Mouse (Mus musculus) hindbrain, embryonic 10.5 days (tissue): ENCODE data around the gene Stim1. TPM values are rescaled to one million over a fixed set of nuclear protein-coding genes. Genes with fewer than 3 reads are reported as not detected.
A peak's percentile ranks its signal among the peaks of the same experiment; 100 is the strongest.

Experiments
- DNase-seq: peaks from one replicate; pipeline ENCODE4 v3.0.0-alpha.2; 2017; ENCODE audit warnings: low spot score
- H3K27ac ChIP-seq: fragments of 300-500 bp; sonication (generic); 2 replicates; pipeline ENCODE4 v1.5.1; 2016; ENCODE audit warnings: mild to moderate bottlenecking, moderate library complexity
- H3K27me3 ChIP-seq: fragments of 300-500 bp; sonication (generic); 2 replicates; pipeline ENCODE4 v1.6.1; 2016; ENCODE audit warnings: mild to moderate bottlenecking; ENCODE audit not compliant: poor library complexity, insufficient read depth, severe bottlenecking
- H3K36me3 ChIP-seq: fragments of 300-500 bp; sonication (generic); 2 replicates; pipeline ENCODE4 v1.6.1; 2016; ENCODE audit warnings: mild to moderate bottlenecking, moderate library complexity
- H3K4me1 ChIP-seq: fragments of 300-500 bp; sonication (generic); replicated peaks from 2 replicates; pipeline ENCODE4 v1.6.1; 2016; ENCODE audit warnings: mild to moderate bottlenecking
- H3K4me3 ChIP-seq: fragments of 300-500 bp; sonication (generic); 2 replicates; pipeline ENCODE4 v1.5.1; 2016; ENCODE audit warnings: mild to moderate bottlenecking, moderate library complexity
- H3K9me3 ChIP-seq: fragments of 300-500 bp; sonication (generic); 2 replicates; pipeline ENCODE4 v1.6.1; 2016; ENCODE audit warnings: mild to moderate bottlenecking, moderate library complexity
- WGBS: fragments of 180-500 bp; shearing (Covaris S2); methylation state at CpG from one replicate; pipeline ENCODE4 v1.1.7; 2016; 5-methylcytosine and 5-hydroxymethylcytosine counted together
- polyA plus RNA-seq: library from polyadenylated mRNA; unstranded; fragments of >200 nt; fragmentation: Nextera tagmentation; extraction: Ambion mirVana; gene quantifications from 2 replicates; pipeline ENCODE4 v1.2.1, GENCODE M21; 2016

The Stim1 gene
- polyA plus RNA-seq, 1 experiment from 2014 or later = 8.9 TPM

DNA sequence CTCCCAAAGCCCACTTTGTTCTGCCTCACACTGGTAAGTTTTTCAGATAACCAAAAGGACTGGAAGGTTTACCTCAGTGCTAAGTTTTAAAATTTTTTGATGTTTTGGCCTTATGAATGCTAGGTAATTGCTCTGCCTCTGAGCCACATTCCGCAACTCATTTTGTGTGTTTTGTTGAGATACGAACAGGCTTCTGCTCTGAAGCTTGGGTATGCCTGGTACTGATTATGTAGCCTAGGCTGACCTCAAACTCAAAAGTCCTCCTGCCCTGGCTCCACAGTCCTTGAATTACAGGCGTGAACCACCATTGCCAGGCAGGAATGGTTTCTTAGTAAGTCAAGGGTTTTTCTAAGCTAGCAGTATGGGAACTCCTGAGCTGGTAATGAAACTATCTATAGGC, 90.5 kb downstream of the Stim1 start:
- Histone ChIP-seq H3K36me3 (no peaks in the 10 kb centered on the region), H3K27me3 (no peaks in the 10 kb centered on the region), H3K9me3 (no peaks in the 10 kb centered on the region), H3K4me3 (no peak overlapping the region), H3K4me1 (no peaks in the 10 kb centered on the region), H3K27ac (no peak overlapping the region)
- no peak for DNase-seq
- 92% methylated on average over 3 of the region's 3 CpGs for WGBS

DNA sequence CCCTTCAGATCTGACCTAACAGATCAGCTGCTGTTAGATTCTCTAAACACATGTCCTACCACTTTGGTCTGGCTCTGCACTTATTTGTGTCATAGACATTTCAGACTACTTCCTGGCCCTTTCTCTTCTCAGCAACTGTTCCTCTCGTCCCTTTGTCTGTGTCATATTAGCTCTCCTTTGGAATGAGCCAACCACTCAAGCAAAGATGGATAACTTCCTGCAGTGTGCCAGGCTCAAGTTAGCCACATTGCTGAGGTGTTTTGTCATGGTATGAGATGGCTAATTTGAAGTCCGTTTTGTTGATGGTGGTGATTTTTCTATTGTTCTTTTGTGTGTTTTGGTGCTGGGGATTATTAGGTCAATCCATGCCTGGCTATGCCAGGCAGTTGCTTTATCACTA, 93.7 kb downstream of the Stim1 start:
- DNase-seq = no peak
- Histone ChIP-seq H3K4me3 (no peak overlapping the region), H3K27ac (no peak overlapping the region), H3K36me3 (no peaks in the 10 kb centered on the region), H3K4me1 (no peaks in the 10 kb centered on the region), H3K27me3 (no peaks in the 10 kb centered on the region), H3K9me3 (no peaks in the 10 kb centered on the region)
- WGBS = 63% methylated on average over 2 of the region's 2 CpGs

DNA sequence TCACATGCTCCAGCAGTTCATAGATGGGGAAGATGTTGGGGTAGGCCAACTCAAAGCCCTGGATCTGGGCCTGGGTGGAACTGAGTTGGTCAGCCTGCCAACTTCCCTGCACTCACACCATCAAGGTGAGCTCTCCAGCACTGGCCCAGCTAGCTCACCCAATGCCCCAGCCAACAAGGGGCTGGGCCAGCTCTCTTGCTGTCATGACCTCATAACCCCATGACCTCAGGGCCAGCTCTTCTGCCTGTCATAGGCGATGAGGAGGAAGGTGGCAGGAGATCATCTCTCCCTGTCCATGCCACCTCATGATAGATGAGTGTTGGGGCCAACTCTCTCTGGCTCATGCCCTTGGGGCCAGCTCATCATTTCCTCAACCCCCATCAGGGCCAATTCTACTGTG, 96.2 kb downstream of the Stim1 start:
- no peak overlapping the region for H3K27ac ChIP-seq
- no peaks in the 10 kb centered on the region for H3K27me3 ChIP-seq
- no peaks in the 10 kb centered on the region for H3K9me3 ChIP-seq
- 73% methylated on average over 1 of the region's 1 CpGs for WGBS
- no peak overlapping the region for H3K4me3 ChIP-seq
- no peaks in the 10 kb centered on the region for H3K36me3 ChIP-seq
- no peak for DNase-seq
- H3K4me1 ChIP-seq = no peaks in the 10 kb centered on the region

DNA sequence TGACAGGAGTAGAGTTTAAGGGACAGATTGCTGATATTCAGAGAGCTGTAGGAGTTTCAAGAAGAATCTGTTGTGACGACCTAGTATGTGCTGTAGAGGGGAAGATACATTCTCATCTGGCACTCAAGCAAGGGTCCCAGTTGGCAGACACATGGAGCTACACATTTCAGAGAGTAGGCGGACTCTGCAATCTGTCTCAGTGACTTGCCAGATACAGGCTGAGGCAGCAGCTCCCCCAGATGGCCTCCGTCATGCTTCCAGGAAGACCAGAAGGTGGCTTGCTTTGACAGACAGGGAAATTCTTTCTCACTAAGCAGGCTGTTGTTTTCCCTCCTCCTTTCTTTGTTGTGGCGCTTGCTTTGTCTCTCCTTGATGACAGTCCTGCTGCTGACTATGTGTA, 102.1 kb downstream of the Stim1 start:
- Histone ChIP-seq H3K27ac (no peak overlapping the region), H3K27me3 (no peaks in the 10 kb centered on the region), H3K9me3 (no peaks in the 10 kb centered on the region), H3K4me1 (0 out of 2 replicates have a peak, but pooled peaks cover 2% of the 10 kb centered on the region), H3K4me3 (no peak overlapping the region), H3K36me3 (no peaks in the 10 kb centered on the region)
- DNase-seq = peak; percentile 13
- WGBS = 41% methylated on average over 4 of the region's 4 CpGs

DNA sequence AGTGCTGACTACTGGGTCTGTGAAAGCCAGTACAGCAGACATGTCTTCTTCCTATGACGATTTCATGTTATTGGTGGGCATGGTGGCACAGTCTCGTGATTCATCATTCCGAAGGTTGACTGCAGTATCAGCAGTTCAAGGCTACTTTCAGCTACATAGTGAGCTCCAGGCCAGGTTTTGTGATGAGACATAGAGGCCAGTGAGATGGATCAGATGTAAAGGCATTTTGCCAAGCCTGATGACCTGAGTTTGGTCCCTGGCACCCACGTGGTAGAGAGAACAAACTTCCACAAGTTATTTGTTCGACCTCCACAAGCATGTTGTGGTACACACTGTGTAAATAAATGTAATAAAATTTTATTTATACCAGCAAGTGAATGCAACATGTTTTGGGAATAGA, 102.9 kb downstream of the Stim1 start:
- no peak overlapping the region for H3K4me3 ChIP-seq
- H3K9me3 ChIP-seq = no peaks in the 10 kb centered on the region
- H3K27me3 ChIP-seq = no peaks in the 10 kb centered on the region
- no peak for DNase-seq
- no peak overlapping the region for H3K27ac ChIP-seq
- 92% methylated on average over 5 of the region's 5 CpGs for WGBS
- H3K4me1 ChIP-seq = 0 out of 2 replicates have a peak, but pooled peaks cover 2% of the 10 kb centered on the region
- H3K36me3 ChIP-seq = no peaks in the 10 kb centered on the region

DNA sequence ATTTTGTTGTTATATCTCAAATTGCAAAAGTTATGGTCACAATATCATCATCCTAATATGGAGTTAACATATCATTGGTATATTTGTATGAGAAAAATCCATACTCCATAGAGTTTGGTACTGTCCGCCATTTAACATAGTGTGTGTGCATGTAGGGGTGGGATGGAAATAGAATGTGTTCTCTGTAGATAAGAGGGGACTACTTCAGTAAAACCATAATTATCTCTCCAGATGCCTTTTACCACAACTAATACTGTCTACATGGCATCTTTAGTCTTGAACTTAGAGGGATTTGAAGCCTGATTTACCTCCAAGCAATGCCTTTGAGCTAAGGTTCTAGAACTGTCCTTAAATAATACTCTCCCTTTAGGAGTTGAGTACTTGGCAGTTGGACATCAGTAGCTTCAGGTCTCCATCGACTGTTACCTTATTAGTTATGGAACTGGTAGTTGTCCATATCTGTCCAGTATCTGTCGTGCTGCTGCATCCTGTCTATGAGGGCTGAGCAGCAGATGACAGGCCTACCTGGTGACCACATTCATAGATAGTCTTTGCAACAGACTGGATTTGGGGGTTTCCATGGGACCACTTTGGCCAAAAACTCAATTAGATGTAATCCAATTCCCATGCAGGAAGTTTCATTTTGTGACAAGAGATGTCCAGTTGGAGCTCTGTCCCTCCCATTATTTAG, 105.9 kb downstream of the Stim1 start:
- Histone ChIP-seq H3K27me3 (no peaks in the 10 kb centered on the region), H3K9me3 (no peaks in the 10 kb centered on the region), H3K27ac (no peak overlapping the region), H3K4me1 (0 out of 2 replicates have a peak, but pooled peaks cover 2% of the 10 kb centered on the region), H3K36me3 (no peaks in the 10 kb centered on the region), H3K4me3 (no peak overlapping the region)
- no peak for DNase-seq
- WGBS = 91% methylated on average over 3 of the region's 3 CpGs

DNA sequence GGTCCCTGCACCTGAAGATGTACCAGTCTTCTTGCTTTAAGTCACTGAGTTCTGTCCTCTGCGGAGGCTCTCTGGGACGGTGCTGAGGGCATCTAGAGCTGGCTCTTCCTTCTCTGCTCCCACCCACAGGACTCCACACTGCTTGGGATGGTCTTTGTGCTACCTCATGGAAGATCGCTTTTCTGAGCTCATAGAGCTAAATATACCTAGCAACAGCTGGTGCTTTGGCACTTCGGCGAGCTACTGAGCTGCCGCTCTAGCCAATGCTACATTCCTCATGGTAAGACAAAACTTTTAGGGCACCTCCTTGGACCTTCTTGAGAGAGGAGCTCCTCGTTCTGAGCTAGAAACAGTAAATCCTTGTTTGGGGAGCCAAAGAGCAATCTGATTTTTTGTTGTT, 115.6 kb downstream of the Stim1 start:
- Histone ChIP-seq H3K36me3 (no peaks in the 10 kb centered on the region), H3K27ac (no peak overlapping the region), H3K4me1 (no peaks in the 10 kb centered on the region), H3K9me3 (no peaks in the 10 kb centered on the region), H3K27me3 (no peaks in the 10 kb centered on the region), H3K4me3 (no peak overlapping the region)
- no peak for DNase-seq
- WGBS = 90% methylated on average over 7 of the region's 7 CpGs

DNA sequence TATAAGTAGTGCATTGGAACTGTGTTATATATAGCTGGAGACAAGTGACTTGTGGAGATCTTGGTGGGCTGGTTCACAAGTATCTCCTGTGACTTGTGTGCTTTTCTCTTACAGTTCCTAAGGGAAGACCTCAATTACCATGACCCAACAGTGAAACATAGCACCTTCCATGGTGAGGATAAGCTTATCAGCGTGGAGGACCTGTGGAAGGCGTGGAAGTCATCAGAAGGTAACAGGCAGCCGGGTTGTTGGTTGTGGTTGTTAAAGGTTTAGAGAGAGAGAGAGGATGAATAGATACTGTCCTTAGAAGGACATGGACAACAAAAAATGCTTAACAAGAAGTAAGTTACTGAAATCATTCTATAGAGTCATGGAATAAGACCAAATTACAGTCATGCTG, 118.4 kb downstream of the Stim1 start:
- no peak for DNase-seq
- Histone ChIP-seq H3K9me3 (no peaks in the 10 kb centered on the region), H3K4me1 (no peaks in the 10 kb centered on the region), H3K36me3 (no peaks in the 10 kb centered on the region), H3K4me3 (no peak overlapping the region), H3K27me3 (no peaks in the 10 kb centered on the region), H3K27ac (no peak overlapping the region)
- WGBS = 90% methylated on average over 3 of the region's 3 CpGs

DNA sequence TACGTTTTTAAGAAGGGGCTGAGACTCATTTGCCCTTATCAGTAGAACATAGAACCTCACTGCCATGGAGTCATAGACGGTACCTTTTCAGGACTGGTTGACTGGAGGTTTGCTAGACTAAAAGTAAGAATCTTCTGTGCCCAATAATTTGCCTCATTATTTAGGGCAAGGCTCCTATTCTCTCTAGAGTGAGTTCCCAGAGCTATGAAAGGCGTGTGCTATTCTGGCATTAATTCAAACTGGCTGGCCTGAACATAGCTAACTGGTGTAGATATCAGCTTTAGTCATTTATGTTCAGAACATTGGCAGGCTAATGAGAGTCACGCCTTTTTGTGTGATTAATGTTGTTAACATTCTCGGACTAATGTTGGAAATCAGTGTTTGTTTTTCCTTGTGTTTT, 121.5 kb downstream of the Stim1 start:
- Histone ChIP-seq H3K4me1 (no peaks in the 10 kb centered on the region), H3K27me3 (no peaks in the 10 kb centered on the region), H3K4me3 (no peak overlapping the region), H3K27ac (no peak overlapping the region), H3K9me3 (no peaks in the 10 kb centered on the region), H3K36me3 (no peaks in the 10 kb centered on the region)
- DNase-seq = no peak
- 84% methylated on average over 5 of the region's 5 CpGs for WGBS

DNA sequence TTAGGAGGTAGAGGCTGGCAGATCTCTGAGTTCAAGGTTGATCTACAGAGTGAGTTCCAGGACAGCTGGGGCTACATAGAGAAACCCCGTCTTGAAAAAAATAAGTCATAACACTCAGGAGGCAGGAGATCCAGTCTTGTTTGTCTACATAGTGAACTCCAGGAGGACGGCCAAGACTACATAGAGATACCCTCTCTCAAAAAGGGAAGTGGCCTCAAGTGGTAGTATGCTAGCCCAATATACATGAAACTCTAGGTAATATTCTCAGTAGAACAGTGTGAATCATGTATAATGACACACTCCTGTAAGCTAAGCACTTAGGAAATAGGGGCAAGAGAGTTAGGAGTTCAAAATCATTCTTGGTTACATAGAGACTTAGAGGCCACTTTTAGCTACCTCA, 126.3 kb downstream of the Stim1 start:
- Histone ChIP-seq H3K27me3 (no peaks in the 10 kb centered on the region), H3K36me3 (no peaks in the 10 kb centered on the region), H3K9me3 (no peaks in the 10 kb centered on the region), H3K4me1 (no peaks in the 10 kb centered on the region), H3K4me3 (no peak overlapping the region), H3K27ac (no peak overlapping the region)
- 93% methylated on average over 2 of the region's 2 CpGs for WGBS
- DNase-seq = no peak

DNA sequence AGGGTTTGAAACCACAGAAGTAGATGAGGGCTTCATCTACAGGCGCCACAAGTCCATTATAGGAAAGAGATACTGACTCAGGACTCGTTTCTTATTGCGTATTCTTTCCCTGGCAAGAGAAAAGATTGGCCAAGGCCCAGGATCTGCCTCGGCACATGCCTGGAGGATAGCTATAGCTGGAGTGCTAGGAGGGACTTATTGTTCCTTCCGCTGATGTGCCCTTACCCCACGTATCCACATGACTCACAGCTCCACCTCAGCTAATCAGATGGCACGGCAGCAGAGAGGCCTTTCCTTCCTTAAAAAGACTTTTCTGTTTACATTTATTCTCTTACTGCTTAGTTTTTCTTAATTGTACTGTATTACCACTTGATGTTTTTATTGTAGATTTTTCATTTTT, 128.3 kb downstream of the Stim1 start:
- H3K27ac ChIP-seq = no peak overlapping the region
- no peaks in the 10 kb centered on the region for H3K36me3 ChIP-seq
- no peak for DNase-seq
- no peaks in the 10 kb centered on the region for H3K9me3 ChIP-seq
- H3K4me1 ChIP-seq = no peaks in the 10 kb centered on the region
- H3K4me3 ChIP-seq = no peak overlapping the region
- WGBS = 90% methylated on average over 7 of the region's 7 CpGs
- H3K27me3 ChIP-seq = no peaks in the 10 kb centered on the region

DNA sequence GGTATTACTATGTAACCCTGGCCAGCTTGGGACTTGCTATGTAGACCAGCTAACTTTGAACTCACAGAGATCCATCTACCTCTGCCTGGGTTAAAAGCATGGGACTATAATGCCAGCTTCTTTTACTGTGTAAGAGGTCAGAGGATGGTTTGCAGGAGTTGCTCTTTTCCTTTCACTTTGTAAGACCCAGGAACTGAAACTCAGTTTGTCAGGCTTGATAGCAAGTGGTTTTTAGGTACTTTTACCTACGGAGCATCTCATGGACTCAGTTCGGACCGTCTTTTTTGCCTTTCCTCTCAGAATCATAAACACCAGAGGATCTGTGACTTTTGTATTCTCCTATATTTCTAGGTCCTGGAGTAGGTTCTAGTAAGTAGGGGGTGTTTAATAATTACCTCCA, 128.7 kb downstream of the Stim1 start:
- Histone ChIP-seq H3K4me3 (no peak overlapping the region), H3K36me3 (no peaks in the 10 kb centered on the region), H3K4me1 (no peaks in the 10 kb centered on the region), H3K27ac (no peak overlapping the region), H3K9me3 (no peaks in the 10 kb centered on the region), H3K27me3 (no peaks in the 10 kb centered on the region)
- WGBS = 96% methylated on average over 3 of the region's 3 CpGs
- no peak for DNase-seq

DNA sequence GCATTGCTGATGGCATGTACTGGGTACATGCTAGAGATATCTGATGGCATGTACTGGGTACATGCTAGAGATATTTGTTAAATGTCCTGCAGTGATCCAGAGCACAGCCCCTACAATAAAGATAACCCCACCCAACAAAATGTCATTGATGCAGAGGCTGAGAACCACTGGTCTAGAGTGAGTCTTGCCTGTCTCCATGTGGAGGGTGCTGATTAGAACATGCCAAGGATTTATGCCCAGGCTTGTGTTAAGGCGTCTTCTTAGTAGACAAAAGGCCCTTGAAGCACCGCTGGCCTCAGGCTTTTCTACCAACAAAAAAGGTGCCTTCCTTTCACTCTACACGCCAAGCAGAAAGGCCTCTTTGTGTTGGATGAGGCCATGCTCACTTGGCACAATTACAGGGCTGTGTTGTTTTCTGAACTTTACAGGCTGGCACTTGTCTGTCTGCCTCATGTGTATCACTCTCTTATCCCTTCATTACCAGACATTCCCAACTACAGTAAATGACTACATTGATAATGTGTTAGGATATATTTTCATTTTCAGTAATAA, 131.7 kb downstream of the Stim1 start:
- H3K36me3 ChIP-seq = no peaks in the 10 kb centered on the region
- no peak overlapping the region for H3K27ac ChIP-seq
- DNase-seq = peak; percentile 9
- no peaks in the 10 kb centered on the region for H3K4me1 ChIP-seq
- no peaks in the 10 kb centered on the region for H3K27me3 ChIP-seq
- no peaks in the 10 kb centered on the region for H3K9me3 ChIP-seq
- no peak overlapping the region for H3K4me3 ChIP-seq
- WGBS = 54% methylated on average over 3 of the region's 3 CpGs

DNA sequence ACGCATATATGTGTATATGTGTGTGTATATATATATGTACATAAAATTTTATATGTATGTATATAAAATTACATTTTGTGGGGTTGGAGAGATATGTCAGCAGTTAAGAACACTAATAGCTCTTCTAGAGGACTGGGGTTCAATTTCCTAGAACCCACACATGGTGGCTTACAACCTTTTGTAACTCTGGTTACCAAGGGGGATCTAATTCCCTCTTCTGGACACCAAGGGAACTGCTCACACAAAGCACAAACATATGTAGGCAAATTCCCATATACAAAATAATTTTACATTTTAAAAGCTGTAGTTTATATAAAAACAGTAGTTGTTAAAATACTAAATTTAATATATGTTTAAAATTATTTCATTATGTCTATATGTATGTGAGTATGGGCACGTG, 136.5 kb downstream of the Stim1 start:
- Histone ChIP-seq H3K36me3 (no peaks in the 10 kb centered on the region), H3K4me3 (no peak overlapping the region), H3K27me3 (no peaks in the 10 kb centered on the region), H3K27ac (no peak overlapping the region), H3K9me3 (no peaks in the 10 kb centered on the region), H3K4me1 (no peaks in the 10 kb centered on the region)
- 89% methylated on average over 2 of the region's 2 CpGs for WGBS
- DNase-seq = no peak
